Mouse (Mus musculus) testis, postnatal 10 days (tissue): ENCODE results near the gene Cfap54.

Experiments
- DNase-seq: peaks from one replicate; pipeline ENCODE4 v3.0.0; 2021; ENCODE audit warnings: low spot score

Gene Cfap54

GRCm38 (mm10) chr10:92937091-92937490, 144.3 kb downstream of the Cfap54 start:
- DNase-seq: no peak

DNA sequence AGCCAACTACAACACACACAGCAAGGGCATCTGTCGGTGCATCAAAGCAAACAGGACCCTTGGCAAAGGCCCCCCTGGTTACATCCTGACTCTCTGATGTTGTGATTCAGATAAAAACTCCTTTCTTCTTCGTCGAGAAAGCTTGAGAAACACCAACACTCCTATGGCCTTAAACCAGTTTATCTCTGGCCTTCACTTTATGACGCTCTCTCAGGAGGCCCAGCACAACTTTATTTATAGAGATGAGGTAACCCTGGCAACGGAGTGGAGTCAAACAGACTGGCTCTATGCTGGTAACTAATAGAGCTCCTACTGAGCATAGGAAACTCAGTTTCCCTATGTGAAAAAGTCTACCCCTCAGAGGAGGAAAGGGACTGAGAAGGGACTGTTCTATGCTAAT, 146.9 kb downstream of the Cfap54 start:
- no peak for DNase-seq

DNA sequence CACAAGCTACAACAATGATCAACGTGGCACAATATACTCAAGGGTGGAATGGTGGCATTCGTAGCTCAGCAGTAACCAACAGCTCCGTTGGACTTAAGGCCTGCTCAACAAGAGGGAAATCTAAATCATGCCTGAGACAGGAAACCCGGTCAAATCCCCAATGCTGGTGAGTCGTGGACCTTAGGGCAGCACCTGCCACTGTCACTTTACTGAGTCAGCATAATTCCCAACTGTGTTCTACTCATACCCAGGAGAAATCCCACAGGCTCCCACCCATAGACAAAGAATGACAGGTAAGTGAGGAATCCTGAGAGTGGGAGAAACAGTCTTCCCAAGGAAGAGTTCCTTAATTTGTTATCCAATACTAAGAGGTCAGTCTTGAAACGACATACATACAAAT, 147.8 kb downstream of the Cfap54 start:
- DNase-seq: no peak

- DNase-seq: no peak
Observed at GRCm38 (mm10) chr10:92932464-92932863, 149.0 kb downstream of the Cfap54 start.

GRCm38 (mm10) chr10:92930036-92930435, 151.4 kb downstream of the Cfap54 start:
- no peak for DNase-seq

GRCm38 (mm10) chr10:92928256-92928655, 153.2 kb downstream of the Cfap54 start:
- peak; percentile 45 for DNase-seq

DNA sequence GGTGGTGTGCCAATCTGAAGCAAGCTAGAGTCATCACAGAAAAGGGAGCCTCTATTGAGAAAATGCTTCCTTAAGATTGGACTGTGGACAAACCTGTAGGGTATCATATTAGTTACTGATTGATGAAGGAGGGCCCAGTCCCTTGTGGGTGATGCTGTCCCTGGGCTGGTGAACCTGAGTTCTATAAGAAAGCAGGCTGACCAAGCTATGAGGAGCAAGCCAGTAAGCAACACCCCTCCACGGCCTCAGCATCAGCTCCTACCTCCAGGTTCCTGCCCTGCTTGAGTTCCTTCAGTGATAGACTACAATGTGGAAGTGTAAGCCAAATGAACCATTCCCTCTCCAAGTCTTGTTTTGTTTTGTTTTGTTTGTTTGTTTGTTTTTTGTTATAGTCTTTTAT, 162.9 kb downstream of the Cfap54 start:
- no peak for DNase-seq

DNA sequence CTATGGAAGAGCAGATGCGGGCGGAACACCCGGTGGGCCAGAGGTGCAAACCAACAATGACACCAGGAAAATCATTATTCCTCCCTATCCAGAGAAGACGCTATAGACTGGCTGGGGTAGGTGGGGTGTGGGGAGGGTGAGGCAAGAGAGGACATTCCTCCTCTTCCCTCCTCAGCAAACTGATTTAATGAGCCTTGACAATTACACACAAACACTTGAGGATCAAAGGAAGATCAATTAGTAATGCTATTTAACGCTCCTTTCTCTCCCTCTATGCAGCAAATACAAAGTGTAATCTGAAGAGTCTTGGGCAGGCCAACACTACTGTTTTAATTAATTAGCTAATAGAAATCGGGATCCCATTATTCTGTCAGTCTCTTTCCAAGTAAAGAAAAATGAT, 174.2 kb downstream of the Cfap54 start:
- DNase-seq: no peak

DNA sequence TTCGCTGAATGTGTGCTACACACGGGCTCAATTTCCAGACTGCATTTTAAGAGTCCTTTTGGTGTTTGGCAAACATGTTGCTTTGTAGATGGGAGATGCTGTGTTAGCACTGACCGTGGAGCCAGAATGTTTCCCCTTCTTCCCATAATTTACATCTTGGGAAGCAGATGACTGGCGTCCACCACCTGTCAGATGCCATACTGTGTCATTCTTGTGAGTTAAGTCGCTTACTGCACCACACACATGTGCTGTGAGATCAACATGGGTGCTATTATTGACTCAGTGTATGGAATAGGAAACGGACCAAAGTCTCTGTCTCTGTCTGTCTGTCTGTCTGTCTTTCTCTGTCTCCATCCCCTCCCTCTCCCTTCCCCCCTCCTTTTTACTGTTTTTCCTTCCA, 193.0 kb downstream of the Cfap54 start:
- no peak for DNase-seq

DNA sequence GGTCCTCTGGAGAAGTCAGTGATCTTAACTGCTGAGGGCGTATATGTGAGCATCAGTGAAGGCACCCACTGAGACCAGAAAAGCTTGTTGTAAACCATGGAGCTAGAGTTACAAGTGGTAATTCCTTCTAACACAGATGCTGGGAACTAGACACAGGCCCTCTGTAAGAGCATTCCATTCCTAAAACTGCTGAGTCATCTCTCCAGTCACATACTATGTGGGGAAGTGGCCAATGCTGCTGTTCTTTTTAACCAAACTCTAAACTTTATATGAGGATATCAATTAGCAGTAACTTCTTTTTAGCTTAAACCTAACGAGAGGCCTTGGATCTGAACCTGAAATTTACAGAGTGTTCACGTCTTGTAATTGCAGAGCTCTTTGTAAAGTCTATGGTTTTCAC, 203.4 kb downstream of the Cfap54 start:
- no peak for DNase-seq

GRCm38 (mm10) chr10:92840980-92841379, 240.4 kb downstream of the Cfap54 start:
- DNase-seq: no peak

GRCm38 (mm10) chr10:92837572-92837971, 243.8 kb downstream of the Cfap54 start:
- no peak for DNase-seq

DNA sequence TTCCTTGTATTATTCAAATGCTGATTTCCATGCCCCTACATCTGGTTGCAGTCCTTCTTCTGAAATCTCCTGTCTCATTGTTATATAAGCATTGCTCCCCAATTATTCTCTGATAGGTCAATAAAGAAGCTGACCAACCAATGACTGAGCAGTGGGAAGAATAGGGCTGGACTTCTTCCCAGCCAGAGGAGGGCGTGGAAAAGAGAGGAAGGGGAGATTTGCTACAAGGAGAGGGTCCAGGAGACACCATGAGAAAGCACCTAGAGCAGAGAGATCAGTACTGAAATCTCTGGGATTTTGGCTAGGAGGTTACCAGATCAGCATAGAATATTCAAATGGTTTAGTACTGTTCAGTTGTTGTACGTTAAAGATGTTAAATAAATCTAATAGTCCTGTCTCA, 244.4 kb downstream of the Cfap54 start:
- DNase-seq: no peak

DNA sequence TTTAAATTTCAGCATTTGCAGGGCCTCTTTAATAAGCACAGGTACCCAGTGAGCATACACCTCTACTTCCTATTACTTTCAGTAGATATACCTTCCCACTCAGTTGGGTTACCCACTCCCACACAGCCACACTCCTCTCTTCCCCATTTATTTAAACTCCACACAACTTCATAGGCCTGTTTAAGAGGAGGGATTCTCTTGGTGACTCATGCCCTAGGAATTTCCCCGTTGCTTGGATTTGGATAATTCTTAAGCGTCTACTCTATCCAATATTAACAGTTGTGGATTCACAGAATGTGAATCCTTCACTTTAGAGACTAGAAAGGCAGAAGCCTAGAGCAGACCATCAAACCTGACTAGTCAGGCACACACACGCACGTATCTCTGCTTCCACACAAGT, 259.9 kb downstream of the Cfap54 start:
- no peak for DNase-seq

- no peak for DNase-seq
Observed at GRCm38 (mm10) chr10:92818190-92818589, 263.2 kb downstream of the Cfap54 start.

DNA sequence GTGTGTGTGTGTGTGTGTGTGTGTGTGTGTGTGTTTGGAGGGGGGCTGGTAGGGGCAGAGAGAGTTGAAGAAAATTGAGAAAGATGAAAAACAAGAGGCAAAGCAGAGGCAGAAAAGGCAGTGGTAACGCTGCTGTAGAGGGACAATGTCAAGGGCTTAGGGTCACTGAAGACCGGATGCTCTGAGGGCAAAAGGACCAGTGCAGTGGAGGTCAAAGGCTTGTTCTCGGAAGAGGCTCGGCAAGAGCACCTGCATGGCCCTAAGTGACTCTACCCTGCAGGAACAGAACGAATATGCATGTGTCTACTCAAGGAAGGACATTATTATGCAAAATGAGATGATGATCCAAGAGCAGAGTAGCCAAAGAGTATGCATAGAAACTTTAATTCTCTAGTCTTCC, 264.5 kb downstream of the Cfap54 start:
- DNase-seq: no peak

- no peak for DNase-seq
Observed at GRCm38 (mm10) chr10:92810894-92811293, 270.5 kb downstream of the Cfap54 start.

DNA sequence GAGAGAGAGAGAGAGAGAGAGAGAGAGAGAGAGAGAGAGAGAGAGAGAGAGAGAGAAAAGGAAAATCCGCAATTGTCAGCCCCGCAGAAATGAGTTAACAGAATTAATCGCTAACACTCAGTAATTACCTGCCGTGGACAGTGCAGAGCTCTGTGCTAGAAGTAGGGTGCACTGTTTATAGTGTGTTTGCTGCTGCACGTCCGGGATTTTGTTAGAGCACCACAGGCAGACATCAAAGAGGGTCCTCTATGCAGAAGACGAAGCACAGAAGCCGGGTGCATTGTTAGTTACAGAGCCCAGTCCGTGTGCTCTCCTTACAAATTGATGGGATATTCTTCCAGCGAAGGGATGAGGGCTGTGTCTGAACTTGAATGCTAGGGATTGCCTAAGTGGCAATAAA, 289.5 kb downstream of the Cfap54 start:
- DNase-seq: no peak

- DNase-seq: no peak
Observed at GRCm38 (mm10) chr10:92791531-92791900, 289.9 kb downstream of the Cfap54 start.

- no peak for DNase-seq
Observed at GRCm38 (mm10) chr10:92790893-92791530, 290.4 kb downstream of the Cfap54 start.

DNA sequence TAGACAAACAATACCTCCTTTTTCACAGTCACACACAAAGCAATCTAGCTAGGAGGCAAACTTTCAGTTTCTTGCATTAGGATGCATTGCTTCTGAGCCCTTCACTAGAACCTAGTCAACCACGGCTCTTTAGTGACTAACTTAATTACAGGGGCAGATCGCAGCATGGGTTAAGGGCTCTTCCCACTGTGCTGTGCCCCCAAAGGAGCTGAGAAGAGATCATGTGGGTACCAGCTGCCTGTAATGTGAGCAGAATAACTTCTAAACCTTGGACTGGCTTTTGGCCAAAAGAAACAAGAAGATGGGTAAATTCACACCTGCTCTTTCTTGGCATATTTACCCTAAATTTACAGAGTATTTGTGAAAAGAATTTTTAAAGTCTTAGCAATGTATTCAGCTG, 291.2 kb downstream of the Cfap54 start:
- DNase-seq: no peak

DNA sequence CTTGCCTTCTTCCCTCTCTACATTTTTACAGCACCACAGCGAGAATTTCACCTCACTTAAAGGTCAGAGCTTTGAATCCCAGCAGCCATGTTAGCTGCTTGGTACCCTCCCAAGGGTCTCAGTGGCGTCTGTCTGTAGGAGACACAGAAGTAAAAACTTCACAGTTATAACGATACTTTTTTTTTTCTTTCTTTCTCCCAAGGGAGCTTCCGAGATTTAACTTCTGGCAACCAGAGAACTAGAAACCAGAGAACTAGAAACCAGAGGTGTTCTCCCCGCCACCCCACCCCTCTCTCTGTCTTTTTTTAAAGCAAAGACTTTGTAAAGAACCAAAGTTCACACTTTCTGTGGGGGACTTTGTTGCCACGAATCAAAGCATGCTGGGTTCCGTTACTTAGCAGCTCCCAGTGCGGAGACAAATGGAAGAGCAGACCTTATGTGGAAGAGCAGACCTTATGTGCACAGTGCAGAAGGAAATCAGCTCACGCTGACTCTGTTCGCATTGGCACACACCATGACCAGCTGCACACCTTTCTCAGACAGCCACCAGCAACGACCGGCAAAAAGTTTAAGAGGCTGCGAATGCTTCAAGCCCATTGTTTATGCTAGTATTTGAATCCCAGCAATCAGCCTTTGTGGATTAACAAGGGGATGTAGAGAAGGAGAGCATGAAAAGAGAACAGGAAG, 292.9 kb downstream of the Cfap54 start:
- no peak for DNase-seq

- no peak for DNase-seq
Observed at GRCm38 (mm10) chr10:92782691-92783090, 298.7 kb downstream of the Cfap54 start.

DNA sequence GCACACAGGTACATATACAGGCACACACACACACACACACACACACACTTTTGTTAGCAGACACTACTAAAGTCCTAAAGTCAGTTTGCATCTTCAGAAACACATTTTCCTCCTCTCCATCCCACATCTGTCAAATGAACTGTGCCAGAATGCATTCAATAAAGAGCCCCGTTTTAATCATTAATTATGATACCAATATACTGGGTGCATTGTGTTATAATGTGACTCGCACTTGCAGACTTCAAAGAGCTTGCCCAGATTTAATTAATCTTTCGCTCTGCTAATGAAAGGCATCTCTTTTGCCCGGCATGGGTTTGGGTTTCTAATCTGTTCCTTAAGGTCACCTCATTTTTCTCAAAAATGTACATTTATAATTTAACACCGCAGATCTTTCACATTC, 327.1 kb downstream of the Cfap54 start:
- DNase-seq: no peak
